Mouse (Mus musculus): ENCODE results near the gene Lrrc7.
"Not testable (repeated sequence)": the region's sequence is repeated elsewhere in the genome, so short reads cannot be mapped to it uniquely, and the experiment has no call there.

Gene Lrrc7

GRCm38 (mm10) chr3:158165004-158165403 is 397.0 kb downstream of the Lrrc7 start:
- peak; percentile 12 for DNase-seq (ENCODE audit: low read depth)

- no peak for DNase-seq (ENCODE audit: low read depth)
These were observed 397.6 kb downstream of the Lrrc7 start for GRCm38 (mm10) chr3:158164452-158164851.

- DNase-seq (ENCODE audit: low read depth): no peak
These were observed 398.9 kb downstream of the Lrrc7 start for GRCm38 (mm10) chr3:158163127-158163526.

- DNase-seq (ENCODE audit: low read depth): no peak
These were observed 400.0 kb downstream of the Lrrc7 start for GRCm38 (mm10) chr3:158161924-158162490.

- DNase-seq (ENCODE audit: low read depth): no peak
These were observed 406.3 kb downstream of the Lrrc7 start for GRCm38 (mm10) chr3:158155515-158156286.

- no peak for DNase-seq (ENCODE audit: low read depth)
These were observed 407.9 kb downstream of the Lrrc7 start for GRCm38 (mm10) chr3:158154134-158154533.

GRCm38 (mm10) chr3:158148998-158149397 is 413.0 kb downstream of the Lrrc7 start:
- DNase-seq (ENCODE audit: low read depth): no peak

- no peak for DNase-seq (ENCODE audit: low read depth)
These were observed 421.4 kb downstream of the Lrrc7 start for GRCm38 (mm10) chr3:158140629-158141028.

- DNase-seq (ENCODE audit: low read depth): no peak
These were observed 424.2 kb downstream of the Lrrc7 start for GRCm38 (mm10) chr3:158137796-158138195.

GRCm38 (mm10) chr3:158131672-158132071 is 430.3 kb downstream of the Lrrc7 start:
- no peak for DNase-seq (ENCODE audit: low read depth)

- DNase-seq (ENCODE audit: low read depth): no peak
These were observed 430.8 kb downstream of the Lrrc7 start for GRCm38 (mm10) chr3:158131233-158131632.

GRCm38 (mm10) chr3:158122899-158123298 is 439.1 kb downstream of the Lrrc7 start:
- no peak for DNase-seq (ENCODE audit: low read depth)

GRCm38 (mm10) chr3:158105260-158105659 is 456.8 kb downstream of the Lrrc7 start:
- DNase-seq (ENCODE audit: low read depth): no peak

GRCm38 (mm10) chr3:158103467-158103866 is 458.6 kb downstream of the Lrrc7 start:
- DNase-seq (ENCODE audit: low read depth): no peak

- DNase-seq (ENCODE audit: low read depth): not testable (repeated sequence)
These were observed 459.5 kb downstream of the Lrrc7 start for GRCm38 (mm10) chr3:158102530-158102929.

- not testable (repeated sequence) for DNase-seq (ENCODE audit: low read depth)
These were observed 460.0 kb downstream of the Lrrc7 start for GRCm38 (mm10) chr3:158102043-158102442.

- no peak for DNase-seq (ENCODE audit: low read depth)
These were observed 468.1 kb downstream of the Lrrc7 start for GRCm38 (mm10) chr3:158093919-158094318.

- no peak for DNase-seq (ENCODE audit: low read depth)
These were observed 470.4 kb downstream of the Lrrc7 start for GRCm38 (mm10) chr3:158091601-158092000.

- no peak for DNase-seq (ENCODE audit: low read depth)
These were observed 484.2 kb downstream of the Lrrc7 start for GRCm38 (mm10) chr3:158077828-158078227.

GRCm38 (mm10) chr3:158077380-158077772 is 484.6 kb downstream of the Lrrc7 start:
- no peak for DNase-seq (ENCODE audit: low read depth)

- peak; percentile 73 for DNase-seq (ENCODE audit: low read depth)
These were observed 485.2 kb downstream of the Lrrc7 start for GRCm38 (mm10) chr3:158076685-158077379.

GRCm38 (mm10) chr3:158075004-158075403 is 487.0 kb downstream of the Lrrc7 start:
- DNase-seq (ENCODE audit: low read depth): no peak

Measured in NIH3T3 (cell line).